Mouse (Mus musculus) neural tube, postnatal 0 days (tissue): ENCODE results near the gene Olfr1014. TPM values are rescaled to one million over a fixed set of nuclear protein-coding genes. Genes with fewer than 3 reads are reported as not detected.

Experiments used
- polyA plus RNA-seq: library from polyadenylated mRNA; unstranded; fragments of >200 nt; fragmentation: Nextera tagmentation; extraction: Ambion mirVana; gene quantifications from 2 replicates; pipeline ENCODE4 v1.2.1, GENCODE M21; 2015

The Olfr1014 gene
- not detected in 2 replicates for polyA plus RNA-seq

GRCm38 (mm10) chr2:85772413-85772812 is at the start of gene Olfr1014:
TSS of gene Olfr1014 (plus strand) at chr2:85772713.

GRCm38 (mm10) chr2:85762666-85763065 is 9.8 kb upstream of the Olfr1014 start, which contains the start of gene Olfr1012:
TSS of gene Olfr1012 (minus strand) at chr2:85762766.

GRCm38 (mm10) chr2:85766798-85767197 is 5.7 kb upstream of the Olfr1014 start, which contains the start of gene Olfr1013:
TSS of gene Olfr1013 (plus strand) at chr2:85767098.

GRCm38 (mm10) chr2:85781717-85782116 is 9.2 kb downstream of the Olfr1014 start, which contains the start of gene Olfr1015:
TSS of gene Olfr1015 (plus strand) at chr2:85782017.

GRCm38 (mm10) chr2:85802444-85802843 is 29.9 kb downstream of the Olfr1014 start, which contains the start of gene Olfr1016:
TSS of gene Olfr1016 (minus strand) at chr2:85802544.

GRCm38 (mm10) chr2:85818179-85818578 is 45.7 kb downstream of the Olfr1014 start, which contains the start of gene Olfr1018:
TSS of gene Olfr1018 (plus strand) at chr2:85818479.

Other genes with a start within 250 kb of the Olfr1014 start
- gene Olfr996, start 193.5 kb upstream of the Olfr1014 start, polyA plus RNA-seq, result not detected in 2 replicates
- not detected in 2 replicates for gene Olfr998, start 183.8 kb upstream of the Olfr1014 start, polyA plus RNA-seq
- not detected in 2 replicates for gene Olfr1000, start 160.8 kb upstream of the Olfr1014 start, polyA plus RNA-seq
- not detected in 2 replicates for gene Olfr1002, start 122.0 kb upstream of the Olfr1014 start, polyA plus RNA-seq
- not detected in 2 replicates for gene Olfr154, start 108.3 kb upstream of the Olfr1014 start, polyA plus RNA-seq
- gene Olfr1006, start 93.9 kb upstream of the Olfr1014 start, polyA plus RNA-seq, result not detected in 2 replicates
- gene Olfr1008, start 83.3 kb upstream of the Olfr1014 start, polyA plus RNA-seq, result not detected in 2 replicates
- not detected in 2 replicates for gene Olfr1009, start 57.3 kb upstream of the Olfr1014 start, polyA plus RNA-seq
- gene Olfr1012, start 9.9 kb upstream of the Olfr1014 start, polyA plus RNA-seq, result not detected in 2 replicates
- gene Olfr1013, start 5.6 kb upstream of the Olfr1014 start, polyA plus RNA-seq, result not detected in 2 replicates
- gene Olfr1015, start 9.3 kb downstream of the Olfr1014 start, polyA plus RNA-seq, result not detected in 2 replicates
- not detected in 2 replicates for gene Olfr1016, start 29.8 kb downstream of the Olfr1014 start, polyA plus RNA-seq
- gene Olfr1018, start 45.8 kb downstream of the Olfr1014 start, polyA plus RNA-seq, result not detected in 2 replicates
- not detected in 2 replicates for gene Olfr1019, start 72.8 kb downstream of the Olfr1014 start, polyA plus RNA-seq
- not detected in 2 replicates for gene Olfr1020, start 74.3 kb downstream of the Olfr1014 start, polyA plus RNA-seq
- not detected in 2 replicates for gene Olfr1022, start 95.9 kb downstream of the Olfr1014 start, polyA plus RNA-seq
- not detected in 2 replicates for gene Olfr1023, start 112.9 kb downstream of the Olfr1014 start, polyA plus RNA-seq
- not detected in 2 replicates for gene Olfr1024, start 132.3 kb downstream of the Olfr1014 start, polyA plus RNA-seq
- gene Olfr1025-ps1, start 142.5 kb downstream of the Olfr1014 start, polyA plus RNA-seq, result not detected in 2 replicates
- not detected in 2 replicates for gene Olfr1026, start 148.8 kb downstream of the Olfr1014 start, polyA plus RNA-seq
- not detected in 2 replicates for gene Olfr1028, start 177.7 kb downstream of the Olfr1014 start, polyA plus RNA-seq
- gene Olfr1029, start 201.2 kb downstream of the Olfr1014 start, polyA plus RNA-seq, result not detected in 2 replicates
- not detected in 2 replicates for gene Olfr1030, start 206.6 kb downstream of the Olfr1014 start, polyA plus RNA-seq
- gene Olfr1031, start 217.6 kb downstream of the Olfr1014 start, polyA plus RNA-seq, result not detected in 2 replicates
- gene Olfr1032, start 232.8 kb downstream of the Olfr1014 start, polyA plus RNA-seq, result not detected in 2 replicates
- 1.1 and 1.4 TPM in 2 replicates for gene Olfr1033, start 247.9 kb downstream of the Olfr1014 start, polyA plus RNA-seq